Mouse (Mus musculus) 416B (cell line): Measurements from ENCODE around the gene Nlrx1.
A peak's percentile ranks its signal among the peaks of the same experiment; 100 is the strongest.

Experiments used
- DNase-seq: peaks from one replicate; pipeline ENCODE4 v3.0.0; 2011; ENCODE audit warnings: low read depth

Gene Nlrx1

DNA sequence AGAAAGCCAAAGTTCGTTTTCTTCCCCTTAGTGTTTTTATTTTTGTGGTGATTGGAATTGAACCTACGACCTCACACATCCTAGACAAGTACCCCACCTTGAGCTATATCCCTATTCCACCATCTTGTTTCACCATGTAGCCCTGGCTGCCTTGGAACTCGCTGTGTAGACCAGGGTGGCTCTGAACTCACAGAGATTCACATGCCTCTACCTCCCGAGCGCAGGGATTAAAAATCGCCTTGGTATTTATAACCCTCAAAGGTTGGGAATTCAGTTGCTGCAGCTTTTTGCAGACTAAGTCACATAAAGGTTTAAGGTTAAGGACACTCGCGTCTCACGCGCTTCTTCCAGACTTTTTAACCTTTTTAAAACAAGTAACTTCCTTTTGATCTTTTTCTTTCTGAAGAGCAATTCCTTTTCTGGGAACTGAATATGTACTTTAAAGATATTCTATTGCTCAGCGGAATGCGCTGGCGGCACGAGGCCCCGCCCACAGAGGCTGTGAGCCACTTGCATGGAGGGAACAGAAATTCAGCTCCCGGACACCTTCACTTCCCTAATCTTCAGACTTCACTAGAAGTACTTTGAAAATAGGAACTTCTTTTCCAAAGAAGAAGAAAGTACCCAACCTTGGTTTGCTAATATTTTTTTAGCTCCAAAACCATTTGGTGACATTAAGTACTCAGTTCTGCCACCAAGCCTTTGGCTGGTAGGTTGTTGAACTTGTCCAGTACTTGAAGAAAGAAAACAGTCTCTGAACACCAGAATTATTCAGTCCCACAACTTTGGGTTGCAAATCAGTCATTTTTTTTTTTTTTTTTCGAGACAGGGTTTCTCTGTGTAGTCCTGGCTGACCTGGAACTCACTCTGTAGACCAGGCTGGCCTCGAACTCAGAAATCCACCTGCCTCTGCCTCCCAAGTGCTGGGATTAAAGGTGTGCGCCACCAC is 33.6 kb downstream of the Nlrx1 start:
- DNase-seq = peak; percentile 89

DNA sequence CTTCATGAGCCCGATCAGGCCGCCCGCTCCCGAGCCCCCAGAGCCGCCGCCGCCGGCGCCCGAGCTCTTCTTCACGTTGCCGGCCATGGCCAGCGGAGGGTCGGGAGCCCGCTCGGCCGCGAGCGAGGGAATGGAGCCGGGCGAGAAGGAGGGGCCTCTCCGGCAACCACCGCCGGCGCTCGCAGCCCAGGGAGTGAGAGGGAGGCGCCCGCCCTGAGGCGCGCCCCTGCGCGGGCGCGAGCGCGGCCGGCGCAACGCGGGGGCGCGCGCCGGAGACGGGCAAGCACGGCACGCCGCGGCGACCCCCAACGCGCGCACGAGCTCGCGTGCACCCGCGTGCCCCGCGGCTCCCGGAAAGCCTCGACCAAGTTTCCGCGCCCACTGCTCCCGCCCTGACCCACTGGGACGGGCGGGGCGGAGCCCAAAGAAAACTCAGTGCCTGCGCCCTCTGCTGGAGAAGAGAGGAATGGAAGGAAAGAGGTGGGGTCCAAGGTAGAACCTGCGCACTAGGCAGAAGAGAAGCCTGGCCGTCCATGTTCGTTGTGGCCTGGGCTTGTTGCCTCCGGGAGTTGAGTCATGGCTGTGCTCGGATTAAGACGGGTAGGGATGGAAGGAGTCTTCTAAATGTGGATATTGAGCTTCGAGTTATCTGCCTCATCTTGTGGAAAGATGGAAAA is 34.5 kb downstream of the Nlrx1 start, which contains the start of gene Cbl:
Gene Cbl, minus strand, starts transcription at position 248 of the 677 bp plus-strand sequence.
- peak; percentile 97 for DNase-seq

DNA sequence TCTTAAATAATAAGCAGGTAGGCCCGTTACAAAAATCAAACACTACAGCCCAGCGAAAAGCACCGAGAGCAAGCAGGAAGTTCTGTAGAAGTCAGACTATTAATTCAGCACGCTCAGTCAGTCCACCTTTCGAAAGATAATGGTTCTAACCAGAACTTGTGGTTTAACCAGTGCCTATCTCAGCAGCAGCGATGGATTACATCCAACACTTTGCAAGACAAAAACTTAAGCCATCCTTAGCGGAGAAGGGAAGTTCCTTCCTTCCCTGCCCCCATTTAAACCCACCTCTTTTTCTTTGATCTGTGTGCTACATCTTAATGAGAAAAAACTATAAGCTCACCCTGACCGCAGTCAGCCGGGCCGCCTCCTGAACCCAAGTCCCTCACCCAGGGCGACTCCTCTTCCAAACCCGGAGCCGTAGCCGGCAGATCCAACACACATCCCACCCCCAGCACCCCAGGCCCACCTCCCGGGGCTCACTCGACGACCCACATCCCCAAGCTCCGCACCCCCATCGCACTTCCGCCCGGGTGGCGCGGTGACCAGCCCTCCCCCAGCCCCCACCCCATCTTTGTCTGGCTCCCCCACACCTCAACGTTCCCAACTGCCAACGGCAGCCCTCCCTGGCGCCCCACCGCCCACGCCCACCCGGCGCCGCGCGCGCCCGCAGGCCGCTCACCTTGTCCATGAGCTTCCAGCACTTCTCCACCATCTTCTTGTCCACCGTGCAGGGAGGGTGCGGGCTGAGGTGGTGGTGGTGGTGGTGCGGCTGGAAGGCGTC is 35.2 kb downstream of the Nlrx1 start:
- DNase-seq = peak; percentile 80

DNA sequence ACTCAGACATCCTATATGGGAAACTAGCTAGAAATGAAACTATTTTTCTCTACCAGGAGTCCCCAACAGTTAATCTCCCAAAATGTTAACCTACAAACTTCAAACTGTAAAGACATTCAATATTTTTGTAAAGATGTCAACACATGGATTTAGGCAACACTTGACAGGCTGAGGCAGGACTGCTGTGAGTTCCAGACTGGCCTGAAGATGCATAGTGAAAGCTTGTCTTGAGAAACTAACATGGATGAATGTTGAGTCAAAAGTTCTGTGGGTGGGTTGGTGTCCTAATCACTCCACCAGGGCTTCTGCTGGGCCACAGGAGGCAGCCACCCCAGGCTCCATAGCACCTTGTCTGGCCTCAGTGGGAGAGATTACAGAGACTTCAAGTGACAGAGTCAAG is 36.8 kb downstream of the Nlrx1 start:
- peak; percentile 31 for DNase-seq

DNA sequence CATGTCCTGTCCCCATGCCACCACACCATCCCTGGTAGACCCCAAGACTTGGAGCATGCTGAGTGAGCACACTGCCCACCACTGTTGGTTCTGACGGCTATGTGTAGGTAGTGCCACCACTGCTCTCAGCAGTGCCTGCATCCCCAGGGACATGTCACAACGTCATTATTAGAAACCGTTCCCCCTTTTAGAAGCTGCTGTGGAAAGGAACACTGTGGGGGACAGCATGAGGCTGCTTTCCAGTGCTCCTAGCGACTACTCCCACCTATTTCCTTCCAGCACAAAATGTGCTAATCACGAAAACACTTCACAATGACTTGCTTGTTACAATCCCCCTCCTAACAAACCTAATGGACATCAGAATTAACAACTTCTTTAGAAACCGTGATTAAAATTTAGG is 42.4 kb downstream of the Nlrx1 start:
- DNase-seq = no peak

DNA sequence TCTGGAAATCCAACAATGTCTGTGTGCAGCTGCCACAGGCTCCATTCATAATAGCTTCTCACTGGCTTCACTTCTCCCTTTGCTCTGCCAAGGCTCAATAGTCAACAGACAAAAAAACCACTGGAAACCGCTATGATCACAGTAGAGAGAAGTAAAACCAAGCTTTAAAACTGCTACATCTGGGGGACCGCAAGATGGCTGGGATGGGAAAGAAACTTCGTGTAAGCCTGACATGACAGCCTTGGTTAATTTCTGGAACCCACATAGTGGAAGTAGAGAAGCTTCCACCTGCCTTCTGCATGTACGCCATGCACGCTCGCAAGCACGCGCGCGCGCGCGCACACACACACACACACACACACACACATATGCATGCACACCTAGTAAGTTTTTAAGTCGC is 54.9 kb downstream of the Nlrx1 start:
- no peak for DNase-seq

DNA sequence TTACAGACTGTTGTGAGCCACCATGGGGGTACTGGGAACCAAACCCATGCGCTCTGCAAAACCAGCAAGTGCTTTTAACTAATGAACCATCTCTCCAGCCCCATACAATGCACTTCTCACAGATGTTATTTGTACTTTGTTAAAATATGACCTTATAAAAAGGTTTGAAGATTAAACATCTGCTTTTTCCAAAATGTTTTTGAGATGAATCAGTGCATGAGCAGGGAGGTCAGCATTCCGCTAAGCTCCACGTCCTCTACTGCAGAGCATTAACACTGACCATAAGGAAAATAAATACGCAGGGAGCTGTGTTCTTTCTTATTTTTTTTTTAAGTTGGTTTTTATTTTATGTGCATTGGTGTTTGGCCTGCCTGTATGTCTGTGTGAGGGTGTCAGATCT is 56.0 kb downstream of the Nlrx1 start:
- no peak for DNase-seq

DNA sequence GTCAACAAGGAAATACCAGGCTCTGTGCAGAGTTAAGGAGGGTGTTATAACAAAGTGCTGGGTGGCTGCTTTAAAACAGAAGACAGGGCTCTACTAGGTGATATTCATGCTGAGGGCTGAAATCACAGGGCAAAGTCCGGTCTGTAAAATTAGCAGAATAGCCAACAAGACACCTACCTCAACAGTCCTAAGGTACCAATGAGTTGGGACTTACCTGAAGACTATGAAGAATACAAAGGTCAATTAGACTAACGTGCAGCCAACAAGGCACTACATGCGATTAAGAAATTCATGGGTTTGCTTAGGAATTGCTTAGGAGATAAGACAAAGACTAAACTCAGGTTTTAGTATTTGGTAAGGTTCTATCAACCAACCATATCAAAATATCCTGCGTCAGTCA is 59.0 kb downstream of the Nlrx1 start:
- no peak for DNase-seq

DNA sequence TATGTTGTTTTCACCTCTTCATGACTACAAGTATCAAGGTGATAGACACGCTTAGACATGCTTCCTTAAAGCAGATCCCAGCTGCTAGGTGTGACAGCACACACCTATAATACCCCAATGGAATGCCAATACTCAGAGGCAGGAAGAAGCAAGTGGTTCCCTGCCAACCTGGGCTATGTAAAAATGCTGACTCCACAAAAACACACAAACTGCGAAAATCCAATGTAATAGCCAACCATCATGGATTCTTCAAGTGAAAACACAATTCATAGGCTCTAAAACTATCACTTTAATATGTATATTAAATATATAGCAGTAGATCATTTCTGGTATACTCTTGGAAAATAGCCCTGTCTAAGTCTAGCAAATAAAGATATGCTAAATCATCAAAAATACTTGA is 60.6 kb downstream of the Nlrx1 start:
- no peak for DNase-seq
